Mouse (Mus musculus) kidney, adult 11 months (tissue): ENCODE measurements around the gene Sln.
A peak's percentile ranks its signal among the peaks of the same experiment; 100 is the strongest.

Experiments
- DNase-seq: peaks from one replicate; pipeline ENCODE4 v3.0.0; 2022

Sln gene

DNA sequence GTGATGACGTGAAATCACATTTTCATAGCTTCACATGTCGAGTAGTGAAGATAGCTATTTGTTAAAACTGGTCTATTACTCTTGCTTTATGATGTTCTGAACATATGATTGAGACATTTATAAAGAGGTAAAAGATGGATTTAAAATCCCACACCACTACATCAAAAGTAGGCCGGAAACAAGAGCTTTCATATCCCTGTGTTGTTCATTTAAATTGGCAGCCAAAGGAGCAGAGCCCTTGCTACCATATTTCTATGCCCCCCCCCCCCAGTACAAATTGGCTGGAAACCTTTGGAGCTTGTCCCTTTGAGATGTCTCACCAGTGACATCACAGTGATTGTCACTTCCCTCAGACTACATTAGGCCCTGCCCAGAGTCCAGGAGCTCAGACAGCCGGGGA, at the start of gene Sln:
Sln (plus strand) TSS at position 301 of the 400 bp plus-strand sequence.
- no peak for DNase-seq

DNA sequence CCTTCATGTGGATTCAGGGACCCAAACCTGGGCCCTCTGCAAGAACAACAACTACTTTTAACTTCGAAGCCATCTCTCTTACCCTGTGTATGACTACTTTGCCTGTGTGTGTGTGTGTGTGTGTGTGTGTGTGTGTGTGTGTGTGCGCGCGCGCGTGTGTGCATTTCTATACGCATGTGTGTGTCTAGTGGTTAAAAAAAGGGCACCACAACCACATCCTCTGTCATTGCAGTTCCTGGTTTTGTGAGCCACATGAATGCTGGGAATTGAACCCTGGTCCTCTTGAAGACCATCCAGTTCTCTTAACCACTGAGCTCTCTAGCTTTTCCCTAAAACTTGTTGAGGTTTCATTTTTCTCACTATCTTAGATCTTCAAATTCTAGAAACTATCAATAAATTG, 47.0 kb upstream of the Sln start:
- DNase-seq = no peak

DNA sequence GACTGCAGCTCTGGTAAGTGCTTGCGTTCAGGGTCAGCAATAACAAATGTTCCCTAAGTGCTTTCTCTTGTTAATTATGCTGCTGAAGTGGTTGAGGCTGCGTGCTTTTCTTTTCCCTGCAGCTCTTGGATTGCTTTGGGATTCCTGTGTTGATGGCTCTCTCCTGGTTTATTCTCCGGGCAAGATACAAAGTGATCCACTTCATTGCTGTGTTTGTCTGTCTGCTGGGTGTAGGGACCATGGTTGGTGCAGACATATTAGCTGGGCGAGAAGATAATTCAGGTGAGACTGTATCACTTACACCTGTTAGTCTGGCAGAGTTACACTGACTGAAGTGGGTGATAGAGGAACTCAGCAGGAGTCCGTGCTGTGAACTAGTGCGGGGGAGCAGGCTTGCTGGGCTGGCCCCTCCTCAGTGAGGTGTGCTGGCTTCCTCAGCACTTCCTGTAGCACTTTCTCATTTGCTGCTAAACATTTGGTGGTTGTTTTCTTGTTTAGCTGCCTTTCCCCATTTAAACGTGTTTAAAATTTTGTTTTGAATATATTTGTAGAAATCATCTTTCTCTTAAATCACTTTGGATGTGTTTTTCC, 43.4 kb upstream of the Sln start:
- no peak for DNase-seq

DNA sequence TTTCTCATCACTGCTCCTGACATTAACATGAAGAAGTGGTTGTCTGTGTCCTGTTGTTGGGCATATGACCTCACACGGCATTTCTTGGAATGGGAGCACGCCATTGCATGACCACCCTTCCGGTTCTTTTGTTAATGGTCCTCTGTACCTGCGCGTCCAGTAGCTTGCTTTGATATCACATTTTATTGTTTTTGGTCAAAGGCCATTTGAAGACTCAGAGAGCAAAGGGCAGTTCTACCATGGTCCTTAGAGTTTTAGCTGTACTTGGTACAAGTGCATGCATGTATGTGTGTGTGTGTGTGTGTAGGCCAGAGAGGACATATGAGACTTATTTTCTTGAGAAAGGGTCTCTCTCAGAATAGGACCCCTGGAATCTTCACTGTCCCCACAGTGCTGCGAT, 36.5 kb upstream of the Sln start:
- DNase-seq = no peak

DNA sequence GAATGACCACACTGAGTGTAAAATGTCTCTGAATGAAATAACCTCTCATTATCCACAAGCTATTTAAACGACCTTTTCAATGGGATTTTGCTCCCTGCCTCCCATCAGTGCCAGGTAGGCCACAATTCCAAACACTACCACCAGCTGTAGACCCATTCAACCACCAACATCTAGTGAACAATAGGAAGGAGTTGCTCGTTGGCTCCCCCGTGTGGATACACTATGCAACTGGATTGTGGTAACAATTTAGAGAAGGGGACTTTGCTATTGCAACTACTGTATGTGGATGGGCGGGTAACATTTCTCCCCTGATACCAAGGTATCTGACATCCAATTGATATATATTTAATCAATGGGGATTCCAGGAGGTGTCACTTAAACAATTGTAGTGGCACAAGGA, 31.2 kb upstream of the Sln start:
- DNase-seq = peak; percentile 28

DNA sequence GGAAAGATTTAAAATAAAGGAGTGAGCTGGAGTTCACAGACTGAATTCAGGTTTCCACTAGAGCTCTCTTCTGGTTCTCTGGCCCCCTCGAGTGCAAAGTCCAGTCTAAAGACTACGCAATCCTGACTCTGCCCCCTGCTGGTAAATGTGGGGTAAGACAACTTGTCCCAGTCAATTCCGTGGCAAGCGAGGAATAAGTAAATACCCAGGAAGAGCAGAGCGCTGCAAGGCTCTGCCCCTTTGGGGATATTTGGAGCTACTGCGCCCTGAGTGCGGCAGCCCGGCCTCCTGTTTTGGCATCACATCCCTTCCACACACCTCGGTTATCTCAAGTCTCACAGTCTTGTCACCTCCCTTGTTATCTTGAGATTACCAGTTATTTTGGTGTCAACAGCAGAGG, 24.6 kb upstream of the Sln start:
- DNase-seq = no peak

DNA sequence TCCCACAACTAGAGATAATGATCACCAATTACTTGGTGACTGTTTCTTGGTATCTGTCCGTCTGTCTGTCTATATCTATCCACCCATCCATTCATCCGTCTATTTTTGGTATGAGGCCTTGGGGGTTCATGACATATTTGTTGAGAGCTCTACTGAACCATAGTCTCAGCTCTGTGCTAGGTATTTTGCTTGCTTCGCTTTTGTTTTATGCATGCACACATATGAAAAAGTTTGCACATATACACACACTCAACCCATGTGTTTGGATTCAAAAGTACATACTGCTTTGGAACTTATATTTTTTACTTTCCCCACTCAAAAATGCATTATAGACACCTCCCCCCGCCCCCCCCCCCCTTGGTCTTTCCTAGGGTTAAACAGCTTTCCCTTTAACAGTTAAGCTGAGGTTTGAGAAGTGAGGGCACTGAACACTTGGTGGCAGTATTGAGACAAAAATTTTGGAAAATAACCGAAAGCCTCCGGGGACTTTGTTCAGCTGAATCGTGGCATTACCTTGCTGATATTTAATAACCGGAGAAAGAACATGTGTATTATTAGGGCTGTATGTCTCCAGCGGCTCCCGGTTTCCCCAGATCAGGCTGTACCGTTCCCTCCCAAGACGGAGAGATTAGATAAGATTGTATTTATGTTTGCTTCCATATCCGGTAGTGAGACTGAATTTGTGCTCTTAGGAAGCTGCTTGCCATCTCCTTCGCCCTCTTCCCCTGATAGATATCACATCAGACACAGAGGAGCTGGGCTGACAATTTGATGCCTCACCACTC, 20.7 kb upstream of the Sln start:
- peak; percentile 14 for DNase-seq

DNA sequence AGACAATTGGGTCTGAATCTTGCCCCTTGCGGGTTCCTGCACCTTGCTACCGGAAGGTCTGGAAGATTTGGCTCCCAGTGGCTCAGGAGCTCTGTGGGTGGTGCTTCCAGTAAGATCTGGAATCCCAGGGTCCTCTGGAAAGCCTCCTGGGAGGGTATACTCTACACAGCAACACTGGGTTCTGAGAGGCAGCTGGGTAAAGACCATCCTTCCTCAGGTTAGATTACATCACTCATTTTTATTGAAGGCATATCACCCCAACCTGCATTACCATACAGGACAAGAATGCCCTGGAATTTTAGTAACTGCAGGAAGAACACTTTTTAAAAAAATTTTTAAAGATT, 20.1 kb upstream of the Sln start:
- no peak for DNase-seq

DNA sequence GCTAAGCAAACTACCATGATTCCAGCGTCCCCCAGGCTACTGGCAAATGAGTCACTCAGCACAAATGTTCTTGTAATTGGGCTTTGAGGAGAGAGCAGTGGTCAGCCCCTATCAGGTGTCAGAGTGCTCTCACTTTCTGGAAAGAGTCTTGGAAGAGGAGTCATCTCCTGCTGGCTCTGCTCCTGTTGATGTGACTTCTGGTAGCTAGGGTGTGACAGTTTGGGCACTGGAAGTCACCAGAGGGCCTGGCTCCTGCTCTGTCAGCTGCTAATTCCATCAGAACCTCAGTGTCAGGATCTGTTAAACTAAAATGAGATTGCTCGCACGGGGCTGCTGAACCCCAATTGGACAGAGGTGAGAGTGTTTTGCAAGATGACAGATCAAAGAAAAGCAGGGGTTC, 14.9 kb upstream of the Sln start:
- DNase-seq = no peak

DNA sequence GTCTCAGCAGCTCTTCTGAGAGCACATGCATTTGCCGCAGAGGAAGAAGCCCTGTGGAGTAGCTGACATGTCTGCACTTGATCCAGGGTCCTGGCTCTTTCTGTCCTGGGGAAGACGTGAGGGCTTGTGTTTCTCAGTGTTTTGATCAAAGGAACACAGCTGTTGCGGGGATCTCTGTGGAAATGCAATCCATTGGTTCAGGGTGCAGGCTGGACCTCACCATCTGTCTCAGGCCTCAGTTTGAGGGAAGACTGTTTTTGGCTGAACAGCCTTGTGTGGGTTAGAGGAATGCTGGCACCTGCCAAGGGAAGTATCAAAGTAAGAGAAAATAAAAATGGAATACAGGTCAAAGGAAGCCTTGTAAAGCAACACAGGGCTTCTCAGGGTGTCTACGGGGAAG, 14.0 kb upstream of the Sln start:
- DNase-seq = no peak

DNA sequence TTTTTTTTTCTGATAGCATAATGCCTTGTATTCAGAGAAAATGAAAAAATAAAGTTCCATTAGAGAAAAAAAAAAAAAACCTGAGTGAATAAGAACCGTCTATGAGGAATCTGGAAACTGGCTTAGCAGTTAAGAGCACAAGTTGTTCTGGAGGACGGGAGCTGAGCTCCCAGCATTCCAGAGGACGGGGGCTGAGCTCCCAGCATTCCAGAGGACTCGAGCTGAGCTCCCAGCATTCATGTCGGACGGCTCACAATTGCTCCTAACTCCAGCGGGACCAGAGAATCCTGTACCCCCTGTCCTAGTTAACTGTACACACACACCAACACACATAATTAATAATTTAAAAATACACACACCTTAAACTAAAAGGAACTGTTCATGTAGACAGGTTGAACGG, 11.1 kb upstream of the Sln start:
- DNase-seq = no peak

DNA sequence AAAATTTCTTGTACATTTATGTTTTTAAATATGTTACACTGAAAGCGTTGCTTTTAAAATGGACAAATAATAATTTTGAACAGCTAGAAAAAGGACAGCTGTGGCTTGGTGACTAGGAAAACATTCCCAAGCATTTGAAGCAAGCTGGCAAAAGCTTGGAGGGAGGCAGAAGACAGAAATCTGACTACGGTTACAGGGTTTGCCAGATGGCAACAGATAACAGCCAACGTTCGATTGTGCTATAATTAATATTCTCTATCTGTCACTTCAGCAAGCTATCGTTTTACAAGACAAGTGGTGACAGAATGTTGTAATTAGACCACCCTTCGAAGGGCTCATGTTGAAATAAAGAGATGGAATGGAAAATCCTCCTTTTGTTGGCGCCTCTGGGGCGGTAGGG, 1.4 kb upstream of the Sln start:
- no peak for DNase-seq

DNA sequence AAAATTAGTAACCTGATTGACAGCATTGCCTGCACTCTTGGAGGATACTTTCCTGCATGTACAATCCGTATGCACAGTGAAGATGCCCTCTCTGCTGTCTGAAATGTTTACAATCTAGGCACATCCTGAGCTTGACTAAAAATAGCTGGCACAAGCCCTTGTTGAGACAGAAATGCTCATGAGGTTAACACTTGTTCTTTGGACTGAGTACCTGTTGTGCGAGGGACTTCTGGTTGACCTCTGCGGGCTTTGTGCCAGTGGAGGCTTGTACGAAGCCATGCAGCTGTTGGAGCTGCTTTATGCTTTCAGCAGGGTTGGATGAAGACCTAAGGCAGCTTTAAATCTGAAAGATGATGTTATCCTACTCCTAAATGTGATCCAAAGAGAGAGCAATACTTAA, 2.2 kb downstream of the Sln start:
- DNase-seq = peak; percentile 33

DNA sequence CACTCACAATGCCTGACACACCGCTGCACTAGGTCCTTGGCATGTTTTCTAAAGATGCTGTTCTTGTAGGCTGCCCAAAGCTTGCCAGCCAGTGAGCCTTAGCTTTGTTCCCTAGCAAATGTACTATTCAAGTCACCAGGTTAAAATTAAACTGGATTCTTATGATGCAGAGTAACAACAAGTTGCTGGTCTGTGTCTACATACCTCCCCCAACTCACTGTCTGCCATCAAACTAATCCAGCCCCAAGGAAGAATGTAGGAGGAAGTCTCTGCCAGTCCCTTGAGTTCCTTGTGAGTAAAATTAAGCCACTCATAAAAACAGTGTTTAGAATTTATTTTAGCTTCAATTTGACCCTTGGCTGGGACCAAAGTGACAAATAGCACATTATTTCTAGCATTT, 3.7 kb downstream of the Sln start:
- no peak for DNase-seq

DNA sequence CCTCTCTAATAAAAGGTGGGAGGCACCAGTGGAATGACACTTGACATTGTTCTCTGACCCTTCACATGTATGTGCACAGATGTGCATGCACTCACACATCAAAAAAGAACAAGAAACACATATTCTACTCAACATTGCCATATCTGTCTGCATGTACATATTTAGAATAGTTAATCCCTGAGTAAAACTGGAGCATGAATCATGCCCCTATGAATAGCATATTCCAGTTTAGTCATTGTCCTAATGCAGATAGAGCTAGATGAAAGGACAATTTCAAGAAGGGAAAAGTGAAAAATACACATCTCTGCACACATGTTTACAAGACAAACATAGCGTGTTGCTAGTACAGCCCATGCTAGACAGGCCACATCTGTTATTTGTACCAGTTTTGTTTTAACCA, 4.6 kb downstream of the Sln start:
- no peak for DNase-seq

DNA sequence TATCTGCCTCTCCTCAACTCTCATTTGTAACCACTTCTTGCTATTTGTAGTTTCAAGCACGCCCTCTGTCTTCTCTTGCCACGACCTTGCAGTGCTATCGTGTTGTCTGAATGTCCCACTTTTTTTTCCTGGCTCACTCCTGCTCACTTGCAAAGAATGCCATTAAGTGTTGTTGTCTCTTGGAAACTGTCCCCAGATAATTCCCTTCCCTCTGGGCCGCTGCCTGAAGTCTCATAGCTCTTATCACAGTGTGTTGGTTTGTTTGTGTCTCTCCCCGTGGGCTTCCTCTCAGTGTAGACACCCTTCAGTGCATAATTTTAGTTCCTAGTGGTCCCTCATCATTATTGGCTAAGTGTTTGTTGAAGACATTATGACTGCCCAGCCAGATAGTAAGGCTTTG, 7.9 kb downstream of the Sln start:
- DNase-seq = no peak

DNA sequence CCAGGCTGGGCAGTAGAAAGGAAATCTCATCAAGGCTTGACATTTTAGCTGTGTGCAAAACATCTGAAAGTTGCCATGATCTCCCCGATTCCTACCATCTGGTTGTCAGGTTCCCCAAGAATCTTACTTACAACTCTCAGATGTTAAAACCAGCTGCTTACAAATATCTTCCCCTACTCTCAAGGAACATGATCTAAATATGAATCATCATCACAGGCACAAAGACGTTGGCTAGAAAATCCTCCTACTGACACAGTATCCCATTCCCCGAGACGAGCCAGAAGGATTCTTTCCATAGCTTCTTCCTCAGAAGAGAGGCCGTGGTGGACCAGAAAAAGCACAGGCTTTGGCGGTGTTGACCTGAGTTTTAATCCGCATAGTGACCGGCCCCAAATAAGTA, 23.3 kb downstream of the Sln start:
- no peak for DNase-seq

DNA sequence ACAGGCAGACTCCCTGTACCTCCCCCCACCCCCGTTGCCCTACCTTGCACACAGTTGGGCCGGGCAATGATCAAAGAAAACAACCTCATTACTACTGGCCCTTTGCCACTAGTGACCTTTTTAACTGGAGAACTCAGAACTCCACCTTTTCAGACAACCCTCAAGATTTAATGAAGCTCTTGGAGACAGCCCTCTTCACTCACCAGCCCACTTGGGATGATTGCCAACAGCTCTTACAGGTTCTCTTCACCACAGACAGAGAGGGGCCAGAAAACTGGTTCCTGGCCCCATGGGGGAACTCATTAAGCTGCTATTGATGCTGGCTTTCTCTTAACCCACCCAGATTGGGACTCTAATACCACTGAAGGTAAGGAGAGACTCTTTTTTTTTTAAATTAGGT, 27.5 kb downstream of the Sln start:
- no peak for DNase-seq

DNA sequence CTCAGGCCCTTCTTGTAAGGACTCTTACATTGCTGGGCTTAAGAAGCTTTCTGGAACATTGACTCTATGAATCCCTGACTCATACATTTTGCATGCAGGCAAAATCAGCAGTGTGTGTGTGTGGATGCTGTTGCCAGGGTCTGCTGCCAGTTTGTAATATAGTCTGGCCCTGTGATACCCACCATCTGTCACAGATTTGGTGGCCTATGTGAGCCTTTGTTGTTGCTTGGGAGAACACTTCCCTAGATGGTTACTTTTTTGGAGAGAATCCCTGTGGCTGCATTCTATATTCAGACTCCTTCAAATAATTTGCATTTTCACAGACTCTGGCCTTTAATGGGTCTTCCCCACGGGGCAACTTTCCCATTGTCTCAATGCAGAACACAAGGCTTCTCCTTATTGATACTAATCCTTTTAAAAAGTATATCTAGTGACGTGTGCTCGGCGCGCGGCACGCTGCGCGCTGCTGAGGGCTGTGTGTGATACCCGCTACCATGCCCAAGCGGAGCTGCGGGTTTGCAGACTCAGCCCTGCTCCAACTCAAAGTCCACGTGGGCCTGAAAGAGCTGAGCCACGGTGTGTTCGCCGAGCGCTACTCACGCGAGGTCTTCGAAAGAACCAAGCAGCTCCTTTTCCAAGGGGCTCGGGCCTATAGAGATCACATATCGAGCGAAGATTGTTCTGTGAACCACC, 33.8 kb downstream of the Sln start:
- DNase-seq = no peak

DNA sequence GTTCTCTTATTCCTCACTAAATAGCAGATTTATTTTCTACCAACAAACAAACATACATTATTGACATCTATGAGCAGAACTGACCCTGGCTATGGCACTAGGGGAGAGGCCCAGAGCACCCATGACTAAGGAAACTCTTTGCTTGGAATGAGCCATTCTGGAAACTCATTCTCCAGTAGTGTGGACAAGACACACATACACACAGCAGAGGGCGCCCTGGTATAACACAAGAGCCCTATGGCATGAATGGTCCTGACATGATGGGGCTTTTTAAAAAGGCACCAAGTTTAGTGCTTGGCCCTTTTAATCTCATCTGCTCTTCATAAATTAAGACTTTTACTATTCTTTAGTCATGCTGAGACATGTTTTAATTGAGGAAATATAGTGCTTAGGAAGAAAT, 40.1 kb downstream of the Sln start:
- DNase-seq = no peak

DNA sequence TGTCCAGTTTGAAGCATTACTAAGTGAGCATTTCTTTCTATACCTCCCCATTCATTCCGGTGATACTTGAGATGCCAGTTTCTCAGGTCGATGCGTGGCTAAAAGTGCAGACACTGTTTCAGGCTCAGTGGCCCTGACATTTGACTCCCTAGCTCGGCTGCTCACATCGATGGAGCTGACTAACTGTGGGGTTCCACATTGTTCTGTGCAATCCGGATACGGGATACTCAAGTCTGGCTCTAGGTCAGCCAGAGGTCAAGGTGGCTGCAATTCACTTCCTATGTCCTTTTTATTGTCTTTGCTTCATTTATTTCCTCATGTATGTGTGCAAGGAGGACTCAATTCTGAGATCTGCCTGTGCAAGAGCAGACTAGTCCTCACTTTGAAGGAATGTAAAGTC, 45.9 kb downstream of the Sln start:
- DNase-seq = no peak

DNA sequence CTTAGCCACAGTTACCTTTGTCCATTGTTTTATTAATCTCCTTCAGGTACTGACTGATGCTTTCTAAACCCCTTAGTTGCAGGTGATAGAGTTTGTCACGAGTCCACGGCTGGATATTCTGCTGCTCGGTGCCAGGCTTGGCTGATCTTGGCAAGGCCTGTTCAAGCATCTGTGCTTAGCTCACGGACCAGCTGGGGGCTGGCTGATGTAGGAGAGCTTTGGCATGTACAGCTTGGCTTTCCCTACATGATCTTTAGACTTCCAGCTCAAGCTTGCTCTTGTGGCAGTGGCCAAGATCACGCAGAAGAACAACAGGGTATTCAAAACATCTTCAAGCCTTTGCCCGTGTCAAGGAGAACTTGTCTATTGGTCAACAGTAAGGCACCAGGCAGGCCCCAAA, 49.9 kb downstream of the Sln start:
- no peak for DNase-seq

DNA sequence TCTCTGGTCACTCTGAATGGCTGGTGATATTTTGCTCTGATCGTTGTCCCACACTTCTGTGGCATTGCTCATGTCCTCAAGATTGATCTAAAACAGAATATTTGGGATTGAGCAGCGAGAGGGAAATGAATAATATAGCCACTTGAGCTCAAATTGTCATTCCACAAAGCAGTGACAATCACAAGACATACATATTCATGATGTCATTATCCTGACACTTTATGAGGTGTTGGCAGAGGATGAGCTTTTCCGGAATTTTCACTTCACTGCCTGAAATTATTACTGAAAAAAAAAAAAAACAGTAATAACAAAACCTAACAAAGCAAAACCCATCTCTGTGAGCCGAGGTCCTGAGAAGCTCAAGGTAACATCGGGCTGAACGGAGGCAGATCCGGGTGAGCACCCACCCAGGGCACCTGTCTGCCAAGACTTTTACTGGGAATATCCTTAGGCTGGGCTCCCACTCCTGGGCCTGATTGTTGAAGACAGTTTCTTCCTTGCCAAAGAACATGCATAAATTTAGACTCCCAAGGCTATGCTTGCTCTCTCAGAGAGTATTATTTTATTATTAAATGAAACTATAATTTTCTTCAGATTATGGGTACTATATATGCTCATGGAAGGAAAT, 53.4 kb downstream of the Sln start:
- no peak for DNase-seq
